Mouse (Mus musculus) frontal cortex, adult 2 months (tissue): ENCODE data around the gene Gm10563. TPM values are rescaled to one million over a fixed set of nuclear protein-coding genes. Genes with fewer than 3 reads are reported as not detected.

Experiments used
- DNase-seq, 2 experiments: peaks; one replicate each; pipeline ENCODE4 v3.0.0; 2022; ENCODE audit warnings: low spot score in 1 of 2; ENCODE audit errors: extremely low spot score in 1 of 2
- polyA plus RNA-seq: library from polyadenylated mRNA; depleted of rRNA; stranded (reverse); fragments of >200 nt; gene quantifications from 2 replicates; pipeline ENCODE4 v1.2.3, GENCODE M21; 2012

The Gm10563 gene
- polyA plus RNA-seq, 1 experiment, result not detected

GRCm38 (mm10) chr4:155653451-155654182 lies 8.4 kb upstream of the Gm10563 start:
- DNase-seq, result peak in 1 of 2 experiments; percentile 42

- no peak for DNase-seq
Measured at GRCm38 (mm10) chr4:155653086-155653450, 7.9 kb upstream of the Gm10563 start, which contains the start of gene Mmp23. Gene Mmp23 (minus strand): TSS chr4:155653384.

- DNase-seq, result no peak
Measured at GRCm38 (mm10) chr4:155652283-155653085, 7.3 kb upstream of the Gm10563 start.

GRCm38 (mm10) chr4:155651553-155652269 lies 6.5 kb upstream of the Gm10563 start:
- no peak for DNase-seq

GRCm38 (mm10) chr4:155649355-155649754 lies 4.1 kb upstream of the Gm10563 start:
- no peak for DNase-seq

GRCm38 (mm10) chr4:155645721-155646120 lies 513 bp upstream of the Gm10563 start:
- no peak for DNase-seq

GRCm38 (mm10) chr4:155643531-155643930 lies 1.7 kb downstream of the Gm10563 start:
- DNase-seq, result no peak

GRCm38 (mm10) chr4:155635766-155636499 lies 9.3 kb downstream of the Gm10563 start:
- no peak for DNase-seq

- DNase-seq, result no peak
Measured at GRCm38 (mm10) chr4:155630267-155630666, 14.9 kb downstream of the Gm10563 start.

- peak; percentile 94 to 98 for DNase-seq
Measured at GRCm38 (mm10) chr4:155624338-155625291, 20.6 kb downstream of the Gm10563 start, which contains the start of gene Cdk11b. Gene Cdk11b (plus strand): TSS chr4:155624854.

- DNase-seq, result no peak
Measured at GRCm38 (mm10) chr4:155618321-155618720, 26.9 kb downstream of the Gm10563 start.

GRCm38 (mm10) chr4:155613264-155613663 lies 31.9 kb downstream of the Gm10563 start:
- no peak for DNase-seq

GRCm38 (mm10) chr4:155611860-155612259 lies 33.3 kb downstream of the Gm10563 start:
- no peak for DNase-seq

GRCm38 (mm10) chr4:155606825-155607224 lies 38.4 kb downstream of the Gm10563 start:
- no peak for DNase-seq

GRCm38 (mm10) chr4:155605132-155605531 lies 40.1 kb downstream of the Gm10563 start:
- DNase-seq, result no peak

GRCm38 (mm10) chr4:155603801-155604200 lies 41.4 kb downstream of the Gm10563 start:
- DNase-seq, result no peak

GRCm38 (mm10) chr4:155602753-155603152 lies 42.5 kb downstream of the Gm10563 start:
- DNase-seq, result no peak

- peak in 1 of 2 experiments; percentile 22 for DNase-seq
Measured at GRCm38 (mm10) chr4:155601997-155602456, 43.2 kb downstream of the Gm10563 start.
